Mouse (Mus musculus): Measurements from ENCODE around the gene Nanos3.

Nanos3 gene

DNA sequence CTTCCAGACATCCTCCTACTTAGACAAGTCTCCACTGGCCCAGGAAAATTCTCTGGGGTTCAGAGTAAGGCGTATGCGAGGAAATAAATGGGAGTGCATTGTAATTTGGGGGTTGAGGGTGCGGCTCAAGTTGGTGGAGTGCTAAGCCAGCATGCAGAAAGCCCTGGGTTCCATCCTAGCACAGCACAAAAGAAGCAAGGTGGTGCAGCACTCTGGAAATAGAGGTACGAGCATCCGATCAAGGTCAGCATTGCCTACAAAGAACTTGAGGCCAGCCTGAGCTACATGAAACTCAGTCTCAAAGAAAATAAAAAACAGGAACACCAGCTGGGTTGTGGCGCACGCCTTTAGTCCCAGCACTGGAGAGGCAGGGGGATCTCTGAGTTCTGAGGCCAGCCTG is at the start of gene Nanos3:
Gene Nanos3, minus strand, starts transcription at position 101 of the 400 bp plus-strand sequence.
- no peak for DNase-seq (ENCODE audit: low spot score)

- DNase-seq (ENCODE audit: low spot score), result no peak
These were observed 48.0 kb upstream of the Nanos3 start for GRCm38 (mm10) chr8:84233055-84233454.

DNA sequence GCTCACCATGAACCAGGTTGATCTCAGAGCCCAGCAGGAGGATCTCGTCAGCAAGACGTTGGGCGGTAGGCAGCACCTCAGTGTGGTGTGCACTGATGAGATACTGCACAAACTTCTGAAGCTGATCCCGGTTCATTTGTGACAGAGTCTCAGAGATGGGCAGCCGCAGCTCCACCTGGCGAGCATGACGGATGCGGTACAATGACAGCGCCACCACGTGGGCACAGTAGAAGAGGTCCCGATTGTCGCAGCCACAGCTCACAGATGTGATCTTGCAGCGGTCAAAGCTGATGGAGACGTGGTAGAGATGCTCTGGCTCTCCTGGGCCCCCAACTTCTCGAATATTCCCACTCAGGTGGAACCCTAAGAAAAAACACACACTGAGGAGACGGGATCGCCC is 45.7 kb upstream of the Nanos3 start:
- no peak for DNase-seq (ENCODE audit: low spot score)

DNA sequence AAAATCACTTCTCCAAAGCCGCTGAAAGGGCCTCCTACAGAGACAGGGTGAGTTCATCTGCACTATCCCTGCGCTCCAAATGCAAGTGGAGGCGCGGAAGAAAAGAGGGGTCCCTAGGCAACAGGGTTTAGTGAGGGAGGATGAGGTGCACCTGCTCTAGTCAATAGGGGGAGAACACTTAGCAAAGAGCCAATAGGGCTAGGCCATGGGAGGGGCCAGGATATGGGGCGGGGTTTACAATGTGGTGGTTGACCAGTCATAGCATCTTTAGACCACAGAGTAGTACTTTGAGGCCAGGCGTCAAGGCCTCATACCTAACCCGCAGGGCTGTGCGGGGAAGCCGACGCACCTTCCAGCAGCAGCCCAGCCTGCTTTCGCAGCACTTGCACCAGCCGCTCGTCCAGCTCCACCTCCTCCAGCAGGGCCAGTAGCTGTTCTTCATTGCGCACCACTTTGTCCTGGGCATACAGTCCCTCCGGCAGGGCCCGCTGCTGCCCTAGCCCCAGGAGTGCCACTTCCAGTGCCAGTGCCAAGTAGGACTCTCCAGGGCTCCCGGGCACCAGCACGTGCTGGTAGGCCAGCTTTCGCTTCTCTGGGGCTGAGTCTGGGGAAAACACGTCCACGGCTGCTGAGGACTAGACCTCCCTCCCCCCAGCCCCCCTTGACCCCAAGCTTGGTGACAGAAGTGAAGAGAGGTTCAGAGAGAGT is 38.5 kb upstream of the Nanos3 start:
- DNase-seq (ENCODE audit: low spot score), result no peak

GRCm38 (mm10) chr8:84222566-84223165 is 37.6 kb upstream of the Nanos3 start:
- no peak for DNase-seq (ENCODE audit: low spot score)

GRCm38 (mm10) chr8:84220105-84220504 is 35.1 kb upstream of the Nanos3 start:
- DNase-seq (ENCODE audit: low spot score), result no peak

- DNase-seq (ENCODE audit: low spot score), result no peak
These were observed 33.1 kb upstream of the Nanos3 start for GRCm38 (mm10) chr8:84218143-84218542.

DNA sequence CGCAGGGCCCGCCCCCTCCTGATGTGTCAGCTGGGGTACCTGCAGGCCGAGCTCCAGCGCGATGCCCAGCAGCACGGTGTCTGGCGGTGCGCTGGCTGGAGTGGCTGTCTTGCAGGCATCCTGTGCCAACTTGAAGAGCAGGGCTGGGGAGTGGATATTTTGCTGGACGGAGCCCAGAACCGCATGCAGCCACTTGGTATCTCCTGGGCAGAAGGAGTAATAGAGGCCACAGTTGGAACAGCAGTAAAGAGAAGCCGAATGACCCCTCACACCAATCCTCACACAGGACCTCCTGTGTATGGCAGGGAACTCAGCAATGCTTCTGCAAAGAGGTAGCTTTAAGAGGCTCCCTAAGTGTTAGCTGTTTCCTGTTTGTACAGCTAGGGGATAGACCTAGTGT is 32.2 kb upstream of the Nanos3 start:
- DNase-seq (ENCODE audit: low spot score), result no peak

DNA sequence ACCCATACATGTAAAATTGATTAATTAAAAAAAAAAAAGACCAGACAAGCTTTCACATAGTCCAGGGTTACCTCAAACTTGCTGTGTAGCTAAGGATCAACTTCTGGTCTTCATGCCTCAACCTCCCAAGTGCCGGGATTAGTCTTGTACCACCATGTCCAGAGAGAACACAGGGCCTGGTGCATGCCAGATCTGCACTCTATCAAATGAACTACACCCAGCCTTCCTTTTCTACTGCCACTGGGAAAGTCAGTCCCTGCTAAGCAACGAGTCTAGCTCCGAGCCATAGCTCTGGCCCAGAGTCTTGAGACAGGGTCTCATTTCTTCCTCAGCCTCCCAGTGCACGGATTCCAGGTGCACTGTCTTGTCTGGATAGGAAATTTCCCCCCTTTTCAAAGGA is 28.3 kb upstream of the Nanos3 start:
- DNase-seq (ENCODE audit: low spot score), result no peak

DNA sequence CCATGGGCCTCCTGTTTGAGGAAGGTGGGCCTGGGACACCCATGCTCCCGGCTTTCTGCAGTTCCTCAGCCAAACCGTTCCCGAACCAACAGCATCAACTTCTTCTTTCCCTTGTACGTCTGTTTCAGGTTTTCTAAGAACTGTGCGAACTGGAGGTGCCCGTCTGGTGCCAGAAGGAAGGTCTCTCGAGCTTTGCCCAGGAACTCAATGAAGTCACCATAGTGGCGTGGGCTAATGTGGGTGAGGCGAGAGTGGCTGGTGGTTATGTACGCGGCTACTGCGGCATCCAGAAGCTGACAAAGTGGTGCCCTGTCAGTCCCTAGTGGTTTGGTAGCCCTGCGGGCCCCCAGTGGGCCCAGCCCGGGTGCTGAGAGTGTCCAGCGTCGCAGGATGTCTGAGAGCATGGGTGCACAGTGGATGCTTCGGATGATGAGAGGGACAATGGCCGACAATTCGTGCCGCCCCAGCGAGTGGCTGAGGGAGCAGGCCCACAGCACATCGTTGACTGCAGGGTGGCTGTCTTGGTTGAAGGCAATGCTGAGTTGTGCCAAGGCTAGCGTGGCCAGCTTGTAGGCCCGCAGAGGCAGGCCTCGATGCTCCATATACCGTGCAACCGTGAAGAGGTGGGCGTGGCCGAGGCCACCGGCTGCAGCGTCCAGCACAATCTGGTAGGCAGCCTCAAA is 27.0 kb upstream of the Nanos3 start:
- no peak for DNase-seq (ENCODE audit: low spot score)

DNA sequence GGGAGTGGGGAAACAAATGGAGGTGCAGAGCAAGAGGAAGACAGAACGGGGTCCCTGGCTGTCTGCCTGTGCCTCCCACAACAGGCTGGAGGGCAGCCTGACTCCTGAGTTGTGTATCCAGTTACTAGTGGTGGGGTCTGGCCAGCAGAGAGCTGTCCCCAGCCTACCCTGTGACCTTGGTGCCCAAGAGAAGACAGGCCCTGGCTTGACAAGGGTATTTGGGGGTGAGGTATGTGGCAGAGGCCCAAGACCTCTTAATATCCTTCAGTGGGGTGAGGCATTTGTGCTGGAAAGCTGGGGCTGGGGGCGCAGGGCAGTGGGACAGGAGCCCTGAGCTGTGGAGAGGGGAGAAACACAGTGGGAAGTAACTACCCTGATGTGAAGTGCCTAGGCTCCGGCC is 26.2 kb upstream of the Nanos3 start:
- DNase-seq (ENCODE audit: low spot score), result no peak

GRCm38 (mm10) chr8:84210167-84210791 is 25.3 kb upstream of the Nanos3 start:
- DNase-seq (ENCODE audit: low spot score), result peak; percentile 88

GRCm38 (mm10) chr8:84208381-84209380 is 23.7 kb upstream of the Nanos3 start:
- no peak for DNase-seq (ENCODE audit: low spot score)

DNA sequence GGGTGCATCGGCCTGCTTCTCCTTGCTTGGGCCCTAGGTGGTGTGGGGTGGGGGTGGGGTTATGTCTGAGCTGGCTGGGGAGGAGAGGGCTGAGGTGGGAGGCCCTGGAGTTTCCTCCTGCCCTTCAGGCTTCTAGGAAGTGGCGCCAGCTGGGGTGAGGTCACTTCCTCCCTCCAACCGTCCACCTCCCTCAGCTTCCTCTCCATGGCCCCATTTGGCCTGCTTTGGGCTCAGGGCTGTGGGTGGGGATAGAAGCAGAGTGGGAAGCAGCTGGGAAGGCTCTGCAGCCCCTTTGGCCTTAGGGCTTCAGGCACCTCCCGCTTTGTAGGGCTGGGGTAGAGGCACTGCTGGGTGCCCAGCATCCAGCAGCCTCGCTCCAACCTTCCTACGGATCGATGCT is 22.8 kb upstream of the Nanos3 start:
- no peak for DNase-seq (ENCODE audit: low spot score)

GRCm38 (mm10) chr8:84206666-84207065 is 21.6 kb upstream of the Nanos3 start:
- no peak for DNase-seq (ENCODE audit: low spot score)

- no peak for DNase-seq (ENCODE audit: low spot score)
These were observed 20.1 kb upstream of the Nanos3 start for GRCm38 (mm10) chr8:84205073-84205472.

DNA sequence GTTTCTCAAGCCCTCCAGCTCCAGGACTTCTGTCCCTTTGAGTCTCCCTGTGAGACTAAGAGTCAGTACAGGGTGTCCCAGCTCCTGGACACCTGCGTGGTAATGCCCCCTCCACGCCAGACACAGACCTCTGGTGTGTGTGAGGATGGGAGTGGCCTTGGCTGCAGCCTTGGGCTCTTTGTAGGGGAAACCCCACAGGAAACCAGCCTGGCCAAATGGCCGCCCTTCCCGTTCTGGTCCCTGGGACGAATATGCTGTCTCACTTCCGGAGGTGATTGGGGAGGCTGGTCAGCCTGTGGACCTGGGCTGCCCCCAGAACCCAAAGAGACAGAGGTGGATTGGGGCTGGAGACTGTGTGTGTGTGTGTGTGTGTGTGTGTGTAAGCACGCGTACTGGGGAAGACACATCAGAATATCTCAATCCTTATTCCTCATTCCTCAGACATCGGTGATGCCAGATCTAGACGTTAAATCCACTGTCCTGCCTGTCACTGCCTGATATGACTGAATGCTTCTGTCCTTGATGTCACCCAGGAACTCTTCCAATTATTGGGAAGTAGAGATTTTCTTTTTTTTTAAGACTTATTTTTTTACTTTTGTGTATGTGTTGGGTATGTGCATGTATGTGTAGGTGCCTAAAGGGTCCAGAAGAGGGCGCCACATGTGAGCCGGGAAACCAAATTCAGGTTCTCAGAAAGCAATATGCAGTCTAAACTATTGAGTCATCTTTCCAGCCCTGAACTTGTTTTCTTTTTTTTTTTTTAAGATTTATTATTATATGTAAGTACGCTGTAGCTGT is 19.2 kb upstream of the Nanos3 start:
- DNase-seq (ENCODE audit: low spot score), result peak; percentile 79

DNA sequence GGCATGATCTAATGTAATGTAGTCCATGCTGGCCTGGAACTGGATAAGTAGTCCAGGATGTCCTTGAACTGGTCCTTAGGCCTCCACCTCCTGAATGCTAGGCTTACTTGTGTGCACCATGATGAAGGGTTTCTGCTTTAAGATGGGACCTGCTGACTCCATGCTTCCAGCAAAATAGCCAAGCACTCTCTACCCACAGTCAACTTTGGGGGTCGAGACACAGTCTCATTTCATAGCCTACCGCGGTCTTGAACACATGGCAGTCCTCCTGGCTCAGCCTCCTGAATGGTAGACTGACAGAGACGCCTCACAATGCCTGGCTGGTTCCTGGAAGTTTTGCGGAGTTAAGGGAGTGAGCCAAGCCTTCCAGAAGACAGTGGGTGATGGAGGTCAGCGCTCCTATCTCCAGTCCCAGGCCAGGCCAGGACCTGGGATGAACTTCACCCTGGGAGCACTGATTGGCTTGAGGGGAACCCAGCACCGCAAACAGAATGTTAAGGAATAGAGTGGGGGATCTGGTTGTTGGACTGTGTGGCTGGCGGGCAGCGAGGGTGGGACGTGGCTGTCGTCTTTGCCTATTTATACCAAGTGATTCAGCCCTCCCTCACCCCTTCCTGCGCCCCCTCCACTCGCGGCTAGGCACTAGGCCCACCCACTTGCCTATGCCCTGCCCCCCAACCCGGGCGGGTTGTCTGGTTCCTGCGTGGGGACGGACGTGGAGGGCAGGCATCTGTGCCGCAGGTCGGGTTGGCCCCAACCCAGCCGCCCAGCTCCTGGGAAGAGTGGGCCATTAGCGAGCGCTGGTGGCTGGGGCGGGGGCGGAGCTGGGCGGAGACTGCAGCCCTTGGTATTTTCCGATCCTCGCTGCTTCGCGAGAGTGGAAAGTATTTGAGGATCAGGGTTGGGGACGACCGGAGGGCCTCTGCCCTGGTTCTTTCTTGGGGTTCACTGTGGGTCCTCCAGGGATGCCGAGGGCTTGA is 18.2 kb upstream of the Nanos3 start:
- peak; percentile 92 for DNase-seq (ENCODE audit: low spot score)

DNA sequence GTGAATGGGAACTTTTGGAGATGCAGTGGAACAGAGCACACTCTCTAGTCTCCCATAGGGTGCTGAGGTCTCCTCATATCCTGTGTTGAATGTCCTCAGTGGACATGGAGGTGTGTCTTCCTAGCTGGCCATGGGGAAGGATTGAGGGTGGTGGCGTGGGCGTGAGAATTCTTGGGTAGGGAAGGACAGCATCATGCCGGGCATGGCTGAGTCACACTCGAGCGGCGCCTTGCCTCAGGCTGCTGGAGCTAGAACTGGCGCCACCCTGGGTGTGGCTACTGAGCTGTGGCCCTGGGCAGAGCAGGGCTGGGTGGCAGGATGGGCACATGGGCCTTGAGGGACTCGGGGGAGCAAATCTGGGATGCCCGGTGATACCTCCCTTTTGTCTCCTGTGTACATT is 17.4 kb upstream of the Nanos3 start:
- peak; percentile 80 for DNase-seq (ENCODE audit: low spot score)

Data from MN1 (cell line).